Mouse (Mus musculus): ENCODE results near the gene BC048562. TPM values are rescaled to one million over a fixed set of nuclear protein-coding genes. Genes with fewer than 3 reads are reported as not detected.

Gene BC048562
- not detected in 2 replicates for polyA plus RNA-seq (2016; fragmentation: Nextera tagmentation; extraction: Ambion mirVana)

GRCm38 (mm10) chr9:108436182-108436581 lies at the start of gene BC048562:
Gene BC048562, plus strand, starts transcription at chr9:108436482.
- Histone ChIP-seq H3K4me1 (peaks cover 7% of the 10 kb centered on the region), H3K36me3 (no peaks in the 10 kb centered on the region), H3K27me3 (ENCODE audit: low read depth, poor library complexity, severe bottlenecking) (no peaks in the 10 kb centered on the region), H3K9me3 (replicated peaks) (no peaks in the 10 kb centered on the region), H3K4me3 (no peak within 1 kb of the TSS), H3K27ac (no peak within 1 kb of the TSS)
- WGBS = 86% methylated on average over 3 of the region's 3 CpGs
- no peak for DNase-seq (ENCODE audit: low spot score)

- 91% methylated on average over 4 of the region's 4 CpGs for WGBS
- no peak overlapping the region for H3K4me3 ChIP-seq
- peaks cover 95% of the 10 kb centered on the region for H3K36me3 ChIP-seq
Measured at GRCm38 (mm10) chr9:108386816-108387215, 49.5 kb upstream of the BC048562 start.

GRCm38 (mm10) chr9:108388601-108389000 lies 47.7 kb upstream of the BC048562 start:
- 90% methylated on average over 10 of the region's 10 CpGs for WGBS
- DNase-seq (ENCODE audit: low spot score) = no peak
- H3K9me3 ChIP-seq (replicated peaks) = no peaks in the 10 kb centered on the region
- H3K27me3 ChIP-seq (ENCODE audit: low read depth, poor library complexity, severe bottlenecking) = no peaks in the 10 kb centered on the region
- H3K27ac ChIP-seq = no peak overlapping the region
- H3K36me3 ChIP-seq = peaks cover 95% of the 10 kb centered on the region
- H3K4me1 ChIP-seq = peaks cover 4% of the 10 kb centered on the region; the same call in 1 of the 2 replicates
- H3K4me3 ChIP-seq = no peak overlapping the region

More at GRCm38 (mm10) chr9:108386816-108387215, 49.5 kb upstream of the BC048562 start:
- Histone ChIP-seq H3K27ac (no peak overlapping the region), H3K27me3 (ENCODE audit: low read depth, poor library complexity, severe bottlenecking) (no peaks in the 10 kb centered on the region), H3K4me1 (no peaks in the 10 kb centered on the region), H3K9me3 (replicated peaks) (no peaks in the 10 kb centered on the region)
- DNase-seq (ENCODE audit: low spot score) = no peak

GRCm38 (mm10) chr9:108389220-108389619 lies 47.1 kb upstream of the BC048562 start:
- no peak overlapping the region for H3K4me3 ChIP-seq
- H3K27me3 ChIP-seq (ENCODE audit: low read depth, poor library complexity, severe bottlenecking) = no peaks in the 10 kb centered on the region
- 91% methylated on average over 6 of the region's 6 CpGs for WGBS
- no peak overlapping the region for H3K27ac ChIP-seq
- no peaks in the 10 kb centered on the region for H3K9me3 ChIP-seq (replicated peaks)
- DNase-seq (ENCODE audit: low spot score) = no peak
- peaks cover 95% of the 10 kb centered on the region for H3K36me3 ChIP-seq
- H3K4me1 ChIP-seq = peaks cover 4% of the 10 kb centered on the region; the same call in 1 of the 2 replicates

- Histone ChIP-seq H3K9me3 (replicated peaks) (no peaks in the 10 kb centered on the region), H3K4me1 (peaks cover 4% of the 10 kb centered on the region; the same call in 1 of the 2 replicates), H3K4me3 (no peak within 1 kb of the TSS), H3K36me3 (peaks cover 68% of the 10 kb centered on the region), H3K27ac (no peak within 1 kb of the TSS), H3K27me3 (ENCODE audit: low read depth, poor library complexity, severe bottlenecking) (no peaks in the 10 kb centered on the region)
- WGBS = 69% methylated on average over 18 of the region's 18 CpGs
- DNase-seq (ENCODE audit: low spot score) = no peak
Measured at GRCm38 (mm10) chr9:108392676-108393075, 43.6 kb upstream of the BC048562 start, which contains the start of gene 1700102P08Rik. Gene 1700102P08Rik, plus strand, starts transcription at chr9:108392805.

GRCm38 (mm10) chr9:108394191-108394590 lies 42.1 kb upstream of the BC048562 start:
- no peaks in the 10 kb centered on the region for H3K27me3 ChIP-seq (ENCODE audit: low read depth, poor library complexity, severe bottlenecking)
- H3K4me3 ChIP-seq = no peak overlapping the region
- H3K4me1 ChIP-seq = peaks cover 4% of the 10 kb centered on the region; the same call in 1 of the 2 replicates
- no peaks in the 10 kb centered on the region for H3K9me3 ChIP-seq (replicated peaks)
- peaks cover 53% of the 10 kb centered on the region for H3K36me3 ChIP-seq
- no peak for DNase-seq (ENCODE audit: low spot score)
- WGBS = 95% methylated on average over 6 of the region's 6 CpGs
- H3K27ac ChIP-seq = no peak overlapping the region

GRCm38 (mm10) chr9:108395427-108395826 lies 40.9 kb upstream of the BC048562 start:
- 97% methylated on average over 1 of the region's 1 CpGs for WGBS
- Histone ChIP-seq H3K9me3 (replicated peaks) (no peaks in the 10 kb centered on the region), H3K4me3 (no peak overlapping the region), H3K27ac (no peak overlapping the region), H3K4me1 (peaks cover 4% of the 10 kb centered on the region; the same call in 1 of the 2 replicates), H3K36me3 (peaks cover 43% of the 10 kb centered on the region), H3K27me3 (ENCODE audit: low read depth, poor library complexity, severe bottlenecking) (no peaks in the 10 kb centered on the region)
- DNase-seq (ENCODE audit: low spot score) = no peak

- Histone ChIP-seq H3K4me1 (no peaks in the 10 kb centered on the region), H3K4me3 (no peak overlapping the region), H3K27ac (no peak overlapping the region), H3K36me3 (peaks cover 14% of the 10 kb centered on the region), H3K9me3 (replicated peaks) (no peaks in the 10 kb centered on the region), H3K27me3 (ENCODE audit: low read depth, poor library complexity, severe bottlenecking) (no peaks in the 10 kb centered on the region)
- WGBS = 89% methylated on average over 3 of the region's 3 CpGs
- no peak for DNase-seq (ENCODE audit: low spot score)
Measured at GRCm38 (mm10) chr9:108398324-108398723, 38.0 kb upstream of the BC048562 start.

GRCm38 (mm10) chr9:108401186-108401960 lies 34.9 kb upstream of the BC048562 start:
- 86% methylated on average over 7 of the region's 7 CpGs for WGBS
- Histone ChIP-seq H3K27ac (no peak overlapping the region), H3K4me1 (no peaks in the 10 kb centered on the region), H3K27me3 (ENCODE audit: low read depth, poor library complexity, severe bottlenecking) (no peaks in the 10 kb centered on the region), H3K4me3 (no peak overlapping the region), H3K9me3 (replicated peaks) (no peaks in the 10 kb centered on the region), H3K36me3 (no peaks in the 10 kb centered on the region)
- no peak for DNase-seq (ENCODE audit: low spot score)

GRCm38 (mm10) chr9:108403081-108403480 lies 33.2 kb upstream of the BC048562 start:
- H3K27me3 ChIP-seq (ENCODE audit: low read depth, poor library complexity, severe bottlenecking) = no peaks in the 10 kb centered on the region
- 85% methylated on average over 4 of the region's 4 CpGs for WGBS
- no peak overlapping the region for H3K27ac ChIP-seq
- no peak for DNase-seq (ENCODE audit: low spot score)
- H3K4me3 ChIP-seq = no peak overlapping the region
- no peaks in the 10 kb centered on the region for H3K4me1 ChIP-seq
- H3K9me3 ChIP-seq (replicated peaks) = no peaks in the 10 kb centered on the region
- H3K36me3 ChIP-seq = no peaks in the 10 kb centered on the region

GRCm38 (mm10) chr9:108404451-108404850 lies 31.8 kb upstream of the BC048562 start:
- Histone ChIP-seq H3K9me3 (replicated peaks) (no peaks in the 10 kb centered on the region), H3K4me1 (no peaks in the 10 kb centered on the region), H3K27me3 (ENCODE audit: low read depth, poor library complexity, severe bottlenecking) (no peaks in the 10 kb centered on the region), H3K27ac (no peak overlapping the region), H3K4me3 (no peak overlapping the region), H3K36me3 (no peaks in the 10 kb centered on the region)
- no peak for DNase-seq (ENCODE audit: low spot score)
- WGBS = 85% methylated on average over 8 of the region's 8 CpGs

GRCm38 (mm10) chr9:108409535-108409934 lies 26.7 kb upstream of the BC048562 start:
- H3K4me1 ChIP-seq = no peaks in the 10 kb centered on the region
- H3K36me3 ChIP-seq = no peaks in the 10 kb centered on the region
- no peak for DNase-seq (ENCODE audit: low spot score)
- no peak overlapping the region for H3K4me3 ChIP-seq
- H3K27me3 ChIP-seq (ENCODE audit: low read depth, poor library complexity, severe bottlenecking) = no peaks in the 10 kb centered on the region
- no peaks in the 10 kb centered on the region for H3K9me3 ChIP-seq (replicated peaks)
- 87% methylated on average over 4 of the region's 4 CpGs for WGBS
- H3K27ac ChIP-seq = no peak overlapping the region

GRCm38 (mm10) chr9:108411381-108411942 lies 24.8 kb upstream of the BC048562 start:
- Histone ChIP-seq H3K36me3 (no peaks in the 10 kb centered on the region), H3K9me3 (replicated peaks) (no peaks in the 10 kb centered on the region), H3K27ac (no peak overlapping the region), H3K4me3 (no peak overlapping the region), H3K4me1 (no peaks in the 10 kb centered on the region), H3K27me3 (ENCODE audit: low read depth, poor library complexity, severe bottlenecking) (no peaks in the 10 kb centered on the region)
- 78% methylated on average over 9 of the region's 9 CpGs for whole genome bisulfite sequencing
- no peak for DNase-seq (ENCODE audit: low spot score)
